Mouse (Mus musculus) bone marrow, adult 2 months (tissue): ENCODE data around the gene Prlh.

Experiments
- CTCF ChIP-seq: fragments of 200-500 bp; IDR thresholded peaks from 2 replicates; pipeline ENCODE4 v1.5.1; 2011; ENCODE audit warnings: low read length, control low read depth; ENCODE audit not compliant: control insufficient read depth, insufficient read depth
- POLR2A ChIP-seq: fragments of 200-500 bp; IDR thresholded peaks from 2 replicates; pipeline ENCODE4 v1.6.1; 2011; ENCODE audit warnings: low read depth, mild to moderate bottlenecking, control low read depth, low read length, borderline replicate concordance; ENCODE audit not compliant: control insufficient read depth

DNA sequence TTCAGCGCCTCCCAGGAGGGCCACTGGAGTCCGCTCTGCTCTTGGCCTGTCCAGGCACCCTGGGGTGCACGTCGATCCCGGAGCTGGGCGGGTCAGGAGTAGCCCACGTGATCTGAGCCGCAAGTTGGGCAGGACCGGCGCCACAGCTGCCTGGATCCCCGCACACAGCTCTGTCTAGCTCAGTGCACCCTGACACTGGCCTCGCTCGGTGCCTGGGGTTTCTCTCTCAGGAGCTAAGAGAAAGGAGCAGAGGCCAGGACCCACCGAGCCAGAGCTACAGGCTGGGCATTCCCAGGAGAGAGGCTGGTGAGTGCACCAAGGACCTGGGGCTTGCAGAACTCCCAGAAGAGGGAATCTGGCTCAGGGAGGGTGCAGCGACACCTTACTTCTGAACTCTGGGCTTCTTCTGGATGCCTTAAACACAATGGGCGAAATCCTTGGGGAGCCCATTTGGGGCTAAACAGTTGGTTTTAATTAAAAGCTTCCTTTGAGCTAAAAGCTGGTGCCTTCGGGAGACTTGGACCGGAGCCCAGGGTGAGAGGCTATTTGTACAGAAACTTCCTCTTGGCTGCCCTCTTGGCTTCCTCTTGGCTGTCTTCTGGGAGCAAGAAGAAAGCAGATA is 37.8 kb upstream of the Prlh start, which contains the start of gene Mlph:
- TF ChIP-seq CTCF (no peak), POLR2A (no peak)
